Mouse (Mus musculus): ENCODE results near the gene 2900026A02Rik. TPM values are rescaled to one million over a fixed set of nuclear protein-coding genes. Genes with fewer than 3 reads are reported as not detected.

2900026A02Rik gene
- polyA plus RNA-seq, 1 experiment from 2014 or later, result 2.1 TPM

DNA sequence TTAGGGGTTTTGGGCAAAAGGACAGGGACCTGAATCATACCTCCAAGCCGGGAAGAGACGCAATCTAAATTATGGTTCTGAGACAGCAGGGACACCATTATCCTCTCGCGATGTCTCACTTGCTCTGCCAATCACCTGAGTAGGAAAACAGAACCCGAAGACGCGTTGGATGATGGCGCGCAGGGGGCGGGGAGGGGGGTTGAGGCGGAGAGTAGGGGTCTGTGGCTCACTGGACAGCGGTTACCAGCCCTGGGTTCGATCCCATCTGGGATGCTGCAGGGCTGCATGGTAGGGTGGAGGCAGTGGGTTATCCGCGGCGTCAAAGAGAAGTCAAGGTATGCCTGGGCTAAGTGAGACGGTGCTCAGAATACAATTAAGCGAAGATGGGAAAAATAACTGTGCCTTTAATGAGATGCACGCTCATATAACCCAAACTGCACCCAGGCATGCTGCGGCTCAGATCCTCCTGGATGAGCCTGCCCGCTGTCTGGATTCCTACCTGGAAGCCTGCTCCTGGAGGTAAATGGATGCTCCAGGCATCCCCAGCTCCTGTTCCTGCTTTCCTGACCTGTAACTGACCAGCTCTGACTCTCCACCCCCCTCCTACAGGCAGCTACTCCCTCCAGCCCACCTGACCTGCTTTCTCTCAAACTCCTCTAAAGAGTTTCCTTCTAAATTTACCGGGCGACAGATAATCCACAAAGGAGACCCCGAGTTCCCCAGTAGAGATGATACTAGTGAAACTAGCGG is 4.8 kb upstream of the 2900026A02Rik start:
- H3K27ac ChIP-seq (ENCODE audit: low read depth, low read length), result no peak overlapping the region
- DNase-seq (ENCODE audit: low spot score) (peak; percentile 67), ATAC-seq (no peak; the same call in 1 of the 2 replicates)
- peak overlapping the region; percentile 45; the same call in 1 of the 2 replicates for H3K9ac ChIP-seq (ENCODE audit: low read length)
- H3K36me3 ChIP-seq (ENCODE audit: control insufficient read depth, insufficient read depth, low read length), result no peaks in the 10 kb centered on the region
- no peaks in the 10 kb centered on the region for H3K9me3 ChIP-seq (replicated peaks; ENCODE audit: control insufficient read depth, low read length)
- H3K4me3 ChIP-seq (ENCODE audit: low read depth, low read length), result peak overlapping the region; percentile 11; the same call in 1 of the 2 replicates
- peak overlapping the region; percentile 46 for H3K4me2 ChIP-seq (ENCODE audit: low read length)
- WGBS, result 16% methylated on average over 25 of the region's 25 CpGs
- H3K27me3 ChIP-seq (replicated peaks; ENCODE audit: control insufficient read depth, insufficient read depth, low read length), result no peaks in the 10 kb centered on the region
- peaks cover 10% of the 10 kb centered on the region for H3K4me1 ChIP-seq (ENCODE audit: control insufficient read depth, insufficient read depth, low read length)

DNA sequence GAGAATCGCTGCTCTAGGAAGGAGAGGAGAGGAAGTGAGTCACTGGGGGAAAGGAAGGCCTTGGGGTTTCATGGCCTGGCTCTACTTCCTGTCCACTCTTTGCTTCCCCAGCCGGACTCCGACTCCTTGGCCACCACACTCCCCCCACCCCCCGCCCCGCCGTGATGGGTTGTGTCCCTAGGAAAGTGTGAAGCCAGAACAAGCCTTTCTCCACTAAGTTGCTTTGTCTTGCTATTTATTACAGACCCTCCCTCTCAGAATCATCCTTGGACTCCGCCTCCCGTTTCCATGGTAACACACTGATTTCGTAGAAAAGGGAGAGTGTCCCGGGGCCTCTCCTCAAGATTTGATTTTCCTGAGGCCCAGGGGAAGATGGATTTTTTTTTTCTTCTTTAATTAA is 4.2 kb upstream of the 2900026A02Rik start:
- Histone ChIP-seq H3K27ac (ENCODE audit: low read depth, low read length) (no peak overlapping the region), H3K36me3 (ENCODE audit: control insufficient read depth, insufficient read depth, low read length) (no peaks in the 10 kb centered on the region), H3K4me1 (ENCODE audit: control insufficient read depth, insufficient read depth, low read length) (peaks cover 16% of the 10 kb centered on the region), H3K4me3 (ENCODE audit: low read depth, low read length) (peak overlapping the region; percentile 10; the same call in 1 of the 2 replicates), H3K4me2 (ENCODE audit: low read length) (peak overlapping the region; percentile 46), H3K9ac (ENCODE audit: low read length) (no peak overlapping the region), H3K27me3 (replicated peaks; ENCODE audit: control insufficient read depth, insufficient read depth, low read length) (0 out of 2 replicates have a peak, but pooled peaks cover 3% of the 10 kb centered on the region), H3K9me3 (replicated peaks; ENCODE audit: control insufficient read depth, low read length) (no peaks in the 10 kb centered on the region)
- 6% methylated on average over 10 of the region's 10 CpGs for WGBS
- ATAC-seq (0 out of 2 replicates have a peak, but pooled peaks have one; percentile 15), DNase-seq (ENCODE audit: low spot score) (peak; percentile 82)

DNA sequence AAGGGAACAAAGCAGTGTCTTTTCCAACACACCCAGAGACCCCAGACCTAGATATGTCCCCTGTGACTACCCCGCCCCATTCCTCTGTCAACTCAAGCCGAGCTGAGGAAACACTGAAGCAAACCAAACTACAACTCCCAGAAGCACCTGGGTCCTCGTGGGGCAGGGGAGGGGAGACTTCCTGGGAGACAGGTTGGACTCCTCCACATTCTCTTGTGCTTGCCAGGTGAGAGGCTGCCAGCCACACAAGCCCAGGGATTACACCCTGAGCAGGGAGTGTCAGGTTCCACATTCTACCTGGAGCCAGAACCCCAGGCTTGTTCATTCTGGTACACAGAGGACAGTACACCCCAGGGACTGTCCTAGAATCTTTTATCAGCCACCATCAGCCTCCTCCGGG is 2.9 kb upstream of the 2900026A02Rik start:
- ATAC-seq (no peak), DNase-seq (ENCODE audit: low spot score) (no peak)
- no peaks in the 10 kb centered on the region for H3K9me3 ChIP-seq (replicated peaks; ENCODE audit: control insufficient read depth, low read length)
- H3K27ac ChIP-seq (ENCODE audit: low read depth, low read length), result no peak overlapping the region
- H3K4me3 ChIP-seq (ENCODE audit: low read depth, low read length), result no peak overlapping the region
- H3K4me1 ChIP-seq (ENCODE audit: control insufficient read depth, insufficient read depth, low read length), result peaks cover 16% of the 10 kb centered on the region
- no peak overlapping the region for H3K4me2 ChIP-seq (ENCODE audit: low read length)
- no peak overlapping the region for H3K9ac ChIP-seq (ENCODE audit: low read length)
- H3K27me3 ChIP-seq (replicated peaks; ENCODE audit: control insufficient read depth, insufficient read depth, low read length), result 0 out of 2 replicates have a peak, but pooled peaks cover 3% of the 10 kb centered on the region
- WGBS, result 59% methylated on average over 4 of the region's 4 CpGs
- no peaks in the 10 kb centered on the region for H3K36me3 ChIP-seq (ENCODE audit: control insufficient read depth, insufficient read depth, low read length)

DNA sequence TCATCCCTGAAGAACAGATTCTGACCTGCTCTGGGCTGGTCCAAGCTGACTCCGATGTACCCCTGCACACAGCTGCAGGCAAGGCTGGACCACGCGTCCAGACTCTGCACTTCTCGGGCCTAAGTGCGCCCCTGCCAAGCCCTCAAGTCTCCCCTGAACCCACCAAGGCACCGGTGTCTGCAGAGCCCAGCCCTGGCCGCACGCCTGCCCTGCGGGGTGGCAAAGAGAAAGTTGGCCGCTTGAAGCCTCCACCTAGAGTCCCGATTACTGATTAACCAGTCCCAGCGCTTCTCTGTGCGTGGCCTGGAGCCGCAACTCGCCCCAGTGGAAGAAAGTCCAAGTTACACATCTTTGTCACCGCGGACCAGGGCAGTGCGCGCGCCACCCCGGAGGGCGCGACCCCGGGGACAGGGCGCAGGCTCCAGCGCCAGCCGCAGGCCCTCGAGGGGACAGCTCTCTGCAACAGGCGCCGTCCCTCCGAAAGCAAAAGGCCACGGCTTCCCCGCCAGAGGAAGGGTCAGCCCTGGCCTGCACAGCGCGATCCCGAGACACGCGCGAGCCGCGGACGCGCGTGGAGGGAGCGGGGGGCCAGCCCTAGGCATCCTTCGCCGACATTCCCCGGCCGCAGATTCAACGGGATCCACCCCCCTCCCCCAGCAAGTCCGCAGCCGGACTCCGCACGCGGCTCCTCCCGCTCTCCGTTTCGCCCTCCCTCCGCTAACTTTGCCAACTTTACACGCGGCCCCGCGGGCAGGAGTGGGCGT is 471 bp downstream of the 2900026A02Rik start:
- WGBS, result 1% methylated on average over 59 of the region's 64 CpGs
- peak; percentile 40 for ATAC-seq
- peak overlapping the region; percentile 66 for H3K9ac ChIP-seq (ENCODE audit: low read length)
- peaks cover 7% of the 10 kb centered on the region for H3K4me1 ChIP-seq (ENCODE audit: control insufficient read depth, insufficient read depth, low read length)
- peak overlapping the region; percentile 53 for H3K4me3 ChIP-seq (ENCODE audit: low read depth, low read length)
- DNase-seq (ENCODE audit: low spot score), result no peak
- no peaks in the 10 kb centered on the region for H3K36me3 ChIP-seq (ENCODE audit: control insufficient read depth, insufficient read depth, low read length)
- H3K4me2 ChIP-seq (ENCODE audit: low read length), result peak overlapping the region; percentile 94
- H3K27ac ChIP-seq (ENCODE audit: low read depth, low read length), result no peak overlapping the region; the same call in 1 of the 2 replicates
- H3K9me3 ChIP-seq (replicated peaks; ENCODE audit: control insufficient read depth, low read length), result no peaks in the 10 kb centered on the region
- 0 out of 2 replicates have a peak, but pooled peaks cover 3% of the 10 kb centered on the region for H3K27me3 ChIP-seq (replicated peaks; ENCODE audit: control insufficient read depth, insufficient read depth, low read length)

DNA sequence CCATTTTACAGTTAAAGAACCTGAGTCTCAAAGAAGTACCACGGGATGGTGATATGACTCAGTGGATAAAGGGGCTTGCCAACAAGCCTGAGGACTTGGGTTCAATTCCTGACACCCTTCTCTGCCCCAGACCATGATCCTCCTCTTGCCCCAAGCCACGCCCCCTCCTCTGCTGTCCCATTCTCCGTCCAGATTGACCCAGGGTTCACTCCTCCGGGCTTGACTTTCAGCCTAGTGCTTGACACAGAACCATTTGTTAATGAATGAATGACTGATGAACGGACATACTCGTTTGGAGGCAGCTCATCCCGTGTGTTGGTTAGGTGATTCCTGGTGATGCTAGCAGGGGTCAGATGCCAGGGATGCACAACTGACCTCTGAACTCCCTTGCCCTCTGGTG is 1.2 kb downstream of the 2900026A02Rik start:
- 68% methylated on average over 7 of the region's 7 CpGs for WGBS
- Histone ChIP-seq H3K36me3 (ENCODE audit: control insufficient read depth, insufficient read depth, low read length) (no peaks in the 10 kb centered on the region), H3K4me2 (ENCODE audit: low read length) (peak overlapping the region; percentile 94; the same call in 1 of the 2 replicates), H3K4me1 (ENCODE audit: control insufficient read depth, insufficient read depth, low read length) (peaks cover 7% of the 10 kb centered on the region; the same call in 1 of the 2 replicates), H3K9me3 (replicated peaks; ENCODE audit: control insufficient read depth, low read length) (no peaks in the 10 kb centered on the region), H3K4me3 (ENCODE audit: low read depth, low read length) (no peak overlapping the region), H3K27me3 (replicated peaks; ENCODE audit: control insufficient read depth, insufficient read depth, low read length) (0 out of 2 replicates have a peak, but pooled peaks cover 3% of the 10 kb centered on the region), H3K27ac (ENCODE audit: low read depth, low read length) (no peak overlapping the region), H3K9ac (ENCODE audit: low read length) (no peak overlapping the region)
- DNase-seq (ENCODE audit: low spot score), result no peak
- ATAC-seq, result no peak

DNA sequence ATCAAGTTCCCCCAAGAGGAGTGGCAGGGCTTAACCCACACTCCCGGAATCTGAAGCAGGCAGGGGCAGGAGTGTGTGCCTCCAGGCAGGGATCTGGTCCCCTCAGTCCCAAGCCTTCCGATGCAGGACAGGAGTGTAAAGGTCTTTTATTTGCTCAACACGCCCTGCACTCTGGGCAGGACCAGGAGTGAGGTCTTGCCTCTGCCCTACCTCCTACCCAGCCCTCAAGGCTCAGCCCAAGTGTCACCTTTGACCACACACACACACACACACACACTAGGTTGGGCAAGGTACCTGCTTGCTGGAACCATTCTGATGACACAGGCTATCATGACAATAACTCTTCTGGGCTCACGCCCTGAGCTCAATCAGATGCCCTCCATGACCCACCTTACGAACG is 1.6 kb downstream of the 2900026A02Rik start:
- H3K27ac ChIP-seq (ENCODE audit: low read depth, low read length), result no peak overlapping the region
- WGBS, result 84% methylated on average over 6 of the region's 6 CpGs

DNA sequence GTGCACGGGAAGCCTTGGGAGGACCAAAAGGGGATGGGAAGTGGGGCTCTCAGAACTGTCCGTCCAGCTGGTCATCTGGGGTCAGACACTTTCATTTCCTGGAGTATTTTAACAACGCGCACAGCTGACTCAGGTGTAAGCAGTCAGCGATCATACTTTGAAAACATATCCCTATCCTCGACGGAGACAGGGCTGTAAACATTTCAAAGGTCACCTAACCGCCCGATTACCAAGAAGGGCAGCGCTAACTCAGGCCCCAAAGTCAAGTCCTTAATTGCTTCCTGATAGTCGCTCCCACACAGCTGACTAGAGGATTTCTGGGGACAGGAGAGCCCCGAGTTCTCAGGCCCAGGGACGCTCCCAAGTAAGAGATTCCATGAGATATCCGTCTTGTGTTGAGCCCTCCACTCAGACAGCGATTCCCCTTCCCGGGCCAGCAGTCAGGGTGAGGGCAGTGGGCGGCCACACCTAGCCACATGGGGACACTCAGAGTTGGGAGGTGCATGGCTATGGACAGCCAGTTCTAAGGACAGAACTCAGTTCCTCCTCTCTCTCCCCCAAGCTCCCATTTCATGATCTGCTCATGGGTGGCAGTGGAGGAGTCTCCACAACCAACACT is 2.3 kb downstream of the 2900026A02Rik start:
- no peaks in the 10 kb centered on the region for H3K9me3 ChIP-seq (replicated peaks; ENCODE audit: control insufficient read depth, low read length)
- no peak overlapping the region for H3K9ac ChIP-seq (ENCODE audit: low read length)
- peaks cover 7% of the 10 kb centered on the region; the same call in 1 of the 2 replicates for H3K4me1 ChIP-seq (ENCODE audit: control insufficient read depth, insufficient read depth, low read length)
- WGBS, result 87% methylated on average over 17 of the region's 17 CpGs
- H3K27ac ChIP-seq (ENCODE audit: low read depth, low read length), result no peak overlapping the region
- H3K4me2 ChIP-seq (ENCODE audit: low read length), result no peak overlapping the region
- H3K27me3 ChIP-seq (replicated peaks; ENCODE audit: control insufficient read depth, insufficient read depth, low read length), result 0 out of 2 replicates have a peak, but pooled peaks cover 3% of the 10 kb centered on the region
- no peak overlapping the region for H3K4me3 ChIP-seq (ENCODE audit: low read depth, low read length)
- no peak for ATAC-seq
- no peaks in the 10 kb centered on the region for H3K36me3 ChIP-seq (ENCODE audit: control insufficient read depth, insufficient read depth, low read length)
- DNase-seq (ENCODE audit: low spot score), result no peak

More for the DNA sequence above, 1.6 kb downstream of the 2900026A02Rik start:
- no peak overlapping the region for H3K4me2 ChIP-seq (ENCODE audit: low read length)
- no peaks in the 10 kb centered on the region for H3K9me3 ChIP-seq (replicated peaks; ENCODE audit: control insufficient read depth, low read length)
- ATAC-seq, result no peak
- H3K4me3 ChIP-seq (ENCODE audit: low read depth, low read length), result no peak overlapping the region
- no peak overlapping the region for H3K9ac ChIP-seq (ENCODE audit: low read length)
- H3K27me3 ChIP-seq (replicated peaks; ENCODE audit: control insufficient read depth, insufficient read depth, low read length), result 0 out of 2 replicates have a peak, but pooled peaks cover 3% of the 10 kb centered on the region
- peaks cover 7% of the 10 kb centered on the region; the same call in 1 of the 2 replicates for H3K4me1 ChIP-seq (ENCODE audit: control insufficient read depth, insufficient read depth, low read length)
- H3K36me3 ChIP-seq (ENCODE audit: control insufficient read depth, insufficient read depth, low read length), result no peaks in the 10 kb centered on the region
- DNase-seq (ENCODE audit: low spot score), result no peak

DNA sequence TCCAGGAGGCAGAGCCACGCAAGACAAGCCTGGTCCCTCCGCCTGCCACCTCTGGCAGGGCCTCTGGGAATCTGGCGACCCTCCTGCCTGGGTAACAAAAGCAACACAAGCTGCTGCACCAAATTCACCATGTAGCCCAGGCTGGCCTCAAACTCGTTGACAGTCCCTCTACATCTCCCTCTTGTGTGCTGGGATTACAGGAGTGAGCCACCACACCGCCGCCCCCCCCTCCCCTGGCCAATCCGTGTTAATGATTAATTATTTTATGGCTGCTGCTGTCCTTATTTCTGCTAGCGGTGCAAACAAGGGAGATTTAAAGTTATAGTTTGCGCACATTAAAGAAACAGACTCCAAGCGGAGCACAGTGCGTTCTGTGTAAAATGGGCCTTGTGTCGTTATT is 4.0 kb downstream of the 2900026A02Rik start:
- H3K9ac ChIP-seq (ENCODE audit: low read length), result no peak overlapping the region
- no peaks in the 10 kb centered on the region for H3K9me3 ChIP-seq (replicated peaks; ENCODE audit: control insufficient read depth, low read length)
- no peak overlapping the region for H3K4me2 ChIP-seq (ENCODE audit: low read length)
- ATAC-seq (no peak), DNase-seq (ENCODE audit: low spot score) (no peak)
- H3K4me1 ChIP-seq (ENCODE audit: control insufficient read depth, insufficient read depth, low read length), result peaks cover 7% of the 10 kb centered on the region; the same call in 1 of the 2 replicates
- 74% methylated on average over 12 of the region's 12 CpGs for WGBS
- H3K27me3 ChIP-seq (replicated peaks; ENCODE audit: control insufficient read depth, insufficient read depth, low read length), result 0 out of 2 replicates have a peak, but pooled peaks cover 3% of the 10 kb centered on the region
- no peaks in the 10 kb centered on the region for H3K36me3 ChIP-seq (ENCODE audit: control insufficient read depth, insufficient read depth, low read length)
- H3K4me3 ChIP-seq (ENCODE audit: low read depth, low read length), result no peak overlapping the region
- H3K27ac ChIP-seq (ENCODE audit: low read depth, low read length), result no peak overlapping the region

Data from forebrain, embryonic 14.5 days (tissue).